Mouse (Mus musculus): ENCODE measurements around the gene Col9a2. TPM values are rescaled to one million over a fixed set of nuclear protein-coding genes. Genes with fewer than 3 reads are reported as not detected.
A peak's percentile ranks its signal among the peaks of the same experiment; 100 is the strongest.

Col9a2 gene
- total and polyA plus RNA-seq, 2 experiments = not detected

DNA sequence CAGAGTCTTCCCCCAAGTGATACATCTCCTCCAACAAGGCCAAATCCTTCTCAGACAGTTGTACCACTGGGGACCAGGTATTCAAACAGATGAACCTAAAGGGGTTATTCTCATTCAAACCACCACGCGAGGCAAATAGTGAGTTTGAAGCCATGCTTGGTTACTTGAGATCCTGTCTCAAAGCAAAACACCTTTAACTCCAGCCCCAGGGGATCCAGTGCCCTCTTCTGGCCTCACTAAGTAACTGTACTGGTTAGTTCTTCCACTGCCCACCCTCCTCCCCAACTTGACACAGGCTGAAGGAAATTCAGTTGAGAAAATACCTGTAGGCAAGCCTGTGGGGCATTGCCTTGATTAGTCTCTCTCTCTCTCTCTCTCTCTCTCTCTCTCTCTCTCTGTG, 6.2 kb upstream of the Col9a2 start:
- Histone ChIP-seq H3K36me3 (ENCODE audit: control insufficient read depth, insufficient read depth, low read length) (no peaks in the 10 kb centered on the region), H3K4me1 (ENCODE audit: control insufficient read depth, insufficient read depth, low read length) (no peaks in the 10 kb centered on the region), H3K9ac (ENCODE audit: low read depth, low read length) (no peak overlapping the region), H3K27me3 (ENCODE audit: control insufficient read depth, insufficient read depth, low read length) (no peaks in the 10 kb centered on the region), H3K4me3 (ENCODE audit: insufficient read depth, low read depth, low read length) (no peak overlapping the region), H3K27ac (replicated peaks; ENCODE audit: insufficient read depth, low read depth, low read length) (no peak overlapping the region), H3K79me2 (ENCODE audit: control insufficient read depth, insufficient read depth, low read length) (no peaks in the 10 kb centered on the region)
- DNase-seq (ENCODE audit: extremely low read depth, low read depth, low spot score) = no peak
- TF ChIP-seq CTCF (IDR thresholded peaks at IDR 0.05; ENCODE audit: low read depth, low read length) = peak; percentile 34; the same call in 1 of the 2 replicates
- no peak for TF ChIP-seq POLR2A (IDR thresholded peaks at IDR 0.05; ENCODE audit: extremely low read depth, insufficient read depth, low read length)
- 81% methylated on average over 2 of the region's 2 CpGs for WGBS

GRCm38 (mm10) chr4:121040323-121040722, 1.1 kb downstream of the Col9a2 start:
- TF ChIP-seq CTCF (IDR thresholded peaks at IDR 0.05; ENCODE audit: low read depth, low read length) (no peak), POLR2A (IDR thresholded peaks at IDR 0.05; ENCODE audit: extremely low read depth, insufficient read depth, low read length) (no peak)
- Histone ChIP-seq H3K27me3 (ENCODE audit: control insufficient read depth, insufficient read depth, low read length) (peaks cover 13% of the 10 kb centered on the region), H3K9ac (ENCODE audit: low read depth, low read length) (no peak overlapping the region), H3K4me1 (ENCODE audit: control insufficient read depth, insufficient read depth, low read length) (no peaks in the 10 kb centered on the region), H3K36me3 (ENCODE audit: control insufficient read depth, insufficient read depth, low read length) (no peaks in the 10 kb centered on the region), H3K79me2 (ENCODE audit: control insufficient read depth, insufficient read depth, low read length) (no peaks in the 10 kb centered on the region), H3K27ac (replicated peaks; ENCODE audit: insufficient read depth, low read depth, low read length) (no peak overlapping the region), H3K4me3 (ENCODE audit: insufficient read depth, low read depth, low read length) (no peak overlapping the region)
- WGBS = 55% methylated on average over 14 of the region's 14 CpGs
- DNase-seq (ENCODE audit: extremely low read depth, low read depth, low spot score) = no peak

GRCm38 (mm10) chr4:121040897-121041671, 1.9 kb downstream of the Col9a2 start:
- WGBS = 29% methylated on average over 18 of the region's 18 CpGs
- no peak for TF ChIP-seq POLR2A (IDR thresholded peaks at IDR 0.05; ENCODE audit: extremely low read depth, insufficient read depth, low read length)
- peak; percentile 86 for TF ChIP-seq CTCF (IDR thresholded peaks at IDR 0.05; ENCODE audit: low read depth, low read length)
- H3K79me2 ChIP-seq (ENCODE audit: control insufficient read depth, insufficient read depth, low read length) = no peaks in the 10 kb centered on the region
- no peak overlapping the region for H3K4me3 ChIP-seq (ENCODE audit: insufficient read depth, low read depth, low read length)
- no peak overlapping the region for H3K9ac ChIP-seq (ENCODE audit: low read depth, low read length)
- H3K36me3 ChIP-seq (ENCODE audit: control insufficient read depth, insufficient read depth, low read length) = no peaks in the 10 kb centered on the region
- no peaks in the 10 kb centered on the region for H3K4me1 ChIP-seq (ENCODE audit: control insufficient read depth, insufficient read depth, low read length)
- DNase-seq (ENCODE audit: extremely low read depth, low read depth, low spot score) = no peak
- H3K27me3 ChIP-seq (ENCODE audit: control insufficient read depth, insufficient read depth, low read length) = peaks cover 13% of the 10 kb centered on the region
- H3K27ac ChIP-seq (replicated peaks; ENCODE audit: insufficient read depth, low read depth, low read length) = no peak overlapping the region

- no peak overlapping the region for H3K9ac ChIP-seq (ENCODE audit: low read depth, low read length)
- no peaks in the 10 kb centered on the region for H3K79me2 ChIP-seq (ENCODE audit: control insufficient read depth, insufficient read depth, low read length)
- no peak overlapping the region for H3K4me3 ChIP-seq (ENCODE audit: insufficient read depth, low read depth, low read length)
- no peak for DNase-seq (ENCODE audit: extremely low read depth, low read depth, low spot score)
- no peak overlapping the region for H3K27ac ChIP-seq (replicated peaks; ENCODE audit: insufficient read depth, low read depth, low read length)
- WGBS = 88% methylated on average over 5 of the region's 5 CpGs
- no peaks in the 10 kb centered on the region for H3K4me1 ChIP-seq (ENCODE audit: control insufficient read depth, insufficient read depth, low read length)
- no peaks in the 10 kb centered on the region for H3K36me3 ChIP-seq (ENCODE audit: control insufficient read depth, insufficient read depth, low read length)
- TF ChIP-seq POLR2A (IDR thresholded peaks at IDR 0.05; ENCODE audit: extremely low read depth, insufficient read depth, low read length) = no peak
- TF ChIP-seq CTCF (IDR thresholded peaks at IDR 0.05; ENCODE audit: low read depth, low read length) = no peak
- H3K27me3 ChIP-seq (ENCODE audit: control insufficient read depth, insufficient read depth, low read length) = peaks cover 13% of the 10 kb centered on the region
Observed at GRCm38 (mm10) chr4:121042472-121042871, 3.3 kb downstream of the Col9a2 start.

DNA sequence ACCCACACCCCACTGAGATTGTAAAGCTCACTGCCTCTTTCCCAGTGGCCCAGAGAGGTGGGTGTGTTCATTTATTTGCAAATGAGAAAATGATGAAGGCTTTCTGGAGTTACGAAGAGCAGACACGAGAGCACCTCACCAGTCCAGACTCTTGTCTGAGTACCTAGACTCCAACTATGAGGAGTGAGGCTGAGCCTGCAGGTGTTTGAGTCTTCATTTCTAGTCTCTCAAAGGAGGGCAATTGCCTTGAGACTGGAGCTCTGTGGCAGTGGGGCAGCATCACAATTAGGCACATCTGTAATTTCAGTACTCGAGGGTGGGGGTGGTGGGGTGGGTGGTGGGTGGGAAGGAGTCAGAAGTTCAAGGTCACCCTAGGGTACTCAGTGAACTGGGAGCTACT, 3.8 kb downstream of the Col9a2 start:
- H3K9ac ChIP-seq (ENCODE audit: low read depth, low read length) = no peak overlapping the region
- no peaks in the 10 kb centered on the region for H3K79me2 ChIP-seq (ENCODE audit: control insufficient read depth, insufficient read depth, low read length)
- no peaks in the 10 kb centered on the region for H3K36me3 ChIP-seq (ENCODE audit: control insufficient read depth, insufficient read depth, low read length)
- WGBS = 88% methylated on average over 3 of the region's 3 CpGs
- H3K27ac ChIP-seq (replicated peaks; ENCODE audit: insufficient read depth, low read depth, low read length) = no peak overlapping the region
- DNase-seq (ENCODE audit: extremely low read depth, low read depth, low spot score) = no peak
- no peak overlapping the region for H3K4me3 ChIP-seq (ENCODE audit: insufficient read depth, low read depth, low read length)
- no peaks in the 10 kb centered on the region for H3K4me1 ChIP-seq (ENCODE audit: control insufficient read depth, insufficient read depth, low read length)
- H3K27me3 ChIP-seq (ENCODE audit: control insufficient read depth, insufficient read depth, low read length) = peaks cover 13% of the 10 kb centered on the region
- no peak for TF ChIP-seq POLR2A (IDR thresholded peaks at IDR 0.05; ENCODE audit: extremely low read depth, insufficient read depth, low read length)
- no peak for TF ChIP-seq CTCF (IDR thresholded peaks at IDR 0.05; ENCODE audit: low read depth, low read length)

DNA sequence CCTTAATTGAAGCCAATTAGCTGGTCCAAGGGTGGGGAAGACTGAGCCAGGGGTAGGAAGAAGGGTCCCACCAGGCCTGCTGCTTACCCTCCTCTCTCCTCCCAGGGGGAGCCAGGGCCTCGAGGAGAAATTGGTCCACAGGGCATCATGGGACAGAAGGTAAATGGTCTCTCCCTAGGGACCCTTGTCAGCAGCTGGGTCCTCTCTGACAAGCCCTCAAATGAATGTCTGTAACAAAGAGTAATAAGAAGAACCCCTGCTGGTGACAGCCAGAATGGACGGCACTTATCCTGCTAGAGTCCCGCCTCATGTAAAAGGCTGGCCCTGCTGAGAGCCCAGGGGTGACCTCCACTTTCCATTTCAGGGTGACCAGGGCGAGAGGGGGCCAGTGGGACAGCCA, 12.7 kb downstream of the Col9a2 start:
- no peak for TF ChIP-seq CTCF (IDR thresholded peaks at IDR 0.05; ENCODE audit: low read depth, low read length)
- no peak for TF ChIP-seq POLR2A (IDR thresholded peaks at IDR 0.05; ENCODE audit: extremely low read depth, insufficient read depth, low read length)
- no peak overlapping the region for H3K4me3 ChIP-seq (ENCODE audit: insufficient read depth, low read depth, low read length)
- 76% methylated on average over 4 of the region's 4 CpGs for WGBS
- H3K4me1 ChIP-seq (ENCODE audit: control insufficient read depth, insufficient read depth, low read length) = peaks cover 3% of the 10 kb centered on the region
- DNase-seq (ENCODE audit: extremely low read depth, low read depth, low spot score) = no peak
- H3K36me3 ChIP-seq (ENCODE audit: control insufficient read depth, insufficient read depth, low read length) = no peaks in the 10 kb centered on the region
- no peak overlapping the region for H3K9ac ChIP-seq (ENCODE audit: low read depth, low read length)
- H3K27ac ChIP-seq (replicated peaks; ENCODE audit: insufficient read depth, low read depth, low read length) = no peak overlapping the region
- H3K79me2 ChIP-seq (ENCODE audit: control insufficient read depth, insufficient read depth, low read length) = no peaks in the 10 kb centered on the region
- H3K27me3 ChIP-seq (ENCODE audit: control insufficient read depth, insufficient read depth, low read length) = peaks cover 5% of the 10 kb centered on the region; the same call in 1 of the 2 replicates
